Mouse (Mus musculus) midbrain, embryonic 12.5 days (tissue): Measurements from ENCODE around the gene Vash2. TPM values are rescaled to one million over a fixed set of nuclear protein-coding genes. Genes with fewer than 3 reads are reported as not detected.
"Not testable (repeated sequence)": the region's sequence is repeated elsewhere in the genome, so short reads cannot be mapped to it uniquely, and the experiment has no call there.

ENCODE experiments used
- ATAC-seq: fragments of 200-750 bp; cut with Nextera tagmentation; 2 replicates; pipeline ENCODE4 v1.8.0; 2017; ENCODE audit warnings: low read depth, moderate TSS enrichment, moderate library complexity; ENCODE audit not compliant: low FRiP score
- H3K27ac ChIP-seq: fragments of 300-500 bp; sonication (generic); replicated peaks from 2 replicates; pipeline ENCODE4 v1.5.1; 2016; ENCODE audit warnings: mild to moderate bottlenecking
- H3K27me3 ChIP-seq: fragments of 300-500 bp; sonication (generic); 2 replicates; pipeline ENCODE4 v1.6.1; 2016; ENCODE audit warnings: mild to moderate bottlenecking
- H3K36me3 ChIP-seq: fragments of 300-500 bp; sonication (generic); 2 replicates; pipeline ENCODE4 v1.6.1; 2016
- H3K4me1 ChIP-seq: fragments of 300-500 bp; sonication (generic); 2 replicates; pipeline ENCODE4 v1.6.1; 2016
- H3K4me2 ChIP-seq: fragments of 300-500 bp; sonication (generic); replicated peaks from 2 replicates; pipeline ENCODE4 v1.6.1; 2016; ENCODE audit warnings: mild to moderate bottlenecking, moderate library complexity
- H3K4me3 ChIP-seq: fragments of 300-500 bp; sonication (generic); 2 replicates; pipeline ENCODE4 v1.5.1; 2016; ENCODE audit warnings: mild to moderate bottlenecking
- H3K9ac ChIP-seq: fragments of 300-500 bp; sonication (generic); replicated peaks from 2 replicates; pipeline ENCODE4 v1.6.1; 2016; ENCODE audit warnings: mild to moderate bottlenecking, moderate library complexity
- H3K9me3 ChIP-seq: fragments of 300-500 bp; sonication (generic); 2 replicates; pipeline ENCODE4 v1.6.1; 2016; ENCODE audit warnings: mild to moderate bottlenecking
- WGBS: fragments of 180-500 bp; shearing (Covaris S2); methylation state at CpG from one replicate; pipeline ENCODE4 v1.1.7; 2016; 5-methylcytosine and 5-hydroxymethylcytosine counted together
- polyA plus RNA-seq: library from polyadenylated mRNA; unstranded; fragments of >200 nt; fragmentation: Nextera tagmentation; extraction: Ambion mirVana; gene quantifications from 2 replicates; pipeline ENCODE4 v1.2.1, GENCODE M21; 2016

The Vash2 gene
- polyA plus RNA-seq, result 64.2 and 67.2 TPM in 2 replicates

- Histone ChIP-seq H3K27ac (peak within 1 kb of the TSS; percentile 86), H3K9ac (peak within 1 kb of the TSS; percentile 92), H3K4me1 (peaks cover 26% of the 10 kb centered on the region), H3K36me3 (peaks cover 8% of the 10 kb centered on the region), H3K27me3 (no peaks in the 10 kb centered on the region), H3K4me2 (peak within 1 kb of the TSS; percentile 98), H3K4me3 (peak within 1 kb of the TSS; percentile 67), H3K9me3 (no peaks in the 10 kb centered on the region)
- 1% methylated on average over 35 of the region's 38 CpGs for WGBS
- peak; percentile 99 for ATAC-seq
Measured at GRCm38 (mm10) chr1:190979100-190979563, at the start of gene Vash2. TSS of gene Vash2 (minus strand) at chr1:190979296.

GRCm38 (mm10) chr1:191026021-191026713 lies 47.1 kb upstream of the Vash2 start, which contains the start of gene Flvcr1:
TSS of gene Flvcr1 (minus strand) at chr1:191026158.
- no peaks in the 10 kb centered on the region for H3K9me3 ChIP-seq
- peaks cover 6% of the 10 kb centered on the region for H3K36me3 ChIP-seq
- WGBS, result under 1% methylated on average over 50 of the region's 50 CpGs
- no peaks in the 10 kb centered on the region for H3K27me3 ChIP-seq
- H3K4me3 ChIP-seq, result peak within 1 kb of the TSS; percentile 82
- H3K4me1 ChIP-seq, result peaks cover 19% of the 10 kb centered on the region
- ATAC-seq, result peak; percentile 99
- H3K9ac ChIP-seq, result peak within 1 kb of the TSS; percentile 89
- peak within 1 kb of the TSS; percentile 92 for H3K27ac ChIP-seq
- peak within 1 kb of the TSS; percentile 73 for H3K4me2 ChIP-seq

GRCm38 (mm10) chr1:191025016-191026012 lies 46.2 kb upstream of the Vash2 start:
- peak; percentile 5 for ATAC-seq
- Histone ChIP-seq H3K9ac (peak overlapping the region; percentile 89), H3K36me3 (peaks cover 6% of the 10 kb centered on the region), H3K9me3 (no peaks in the 10 kb centered on the region), H3K27me3 (no peaks in the 10 kb centered on the region), H3K4me1 (peaks cover 19% of the 10 kb centered on the region), H3K27ac (peak overlapping the region; percentile 89), H3K4me3 (peak overlapping the region; percentile 82), H3K4me2 (peak overlapping the region; percentile 73)
- WGBS, result 2% methylated on average over 64 of the region's 69 CpGs

- H3K27ac ChIP-seq, H3K27me3 ChIP-seq, H3K4me3 ChIP-seq, H3K9me3 ChIP-seq, H3K4me2 ChIP-seq, ATAC-seq, H3K9ac ChIP-seq: not testable (repeated sequence)
- peaks cover 12% of the 10 kb centered on the region for H3K36me3 ChIP-seq
- peaks cover 19% of the 10 kb centered on the region for H3K4me1 ChIP-seq
- WGBS, result 98% methylated on average over 6 of the region's 6 CpGs
Measured at GRCm38 (mm10) chr1:191023806-191024205, 44.7 kb upstream of the Vash2 start.

- Histone ChIP-seq H3K36me3 (peaks cover 12% of the 10 kb centered on the region), H3K4me1 (peaks cover 19% of the 10 kb centered on the region), H3K9ac (no peak overlapping the region), H3K27me3 (no peaks in the 10 kb centered on the region), H3K4me3 (no peak overlapping the region), H3K27ac (no peak overlapping the region), H3K9me3 (no peaks in the 10 kb centered on the region), H3K4me2 (no peak overlapping the region)
- 92% methylated on average over 2 of the region's 2 CpGs for WGBS
- ATAC-seq, result no peak
Measured at GRCm38 (mm10) chr1:191023140-191023539, 44.0 kb upstream of the Vash2 start.

GRCm38 (mm10) chr1:191021016-191021415 lies 41.9 kb upstream of the Vash2 start:
- no peak overlapping the region for H3K9ac ChIP-seq
- no peak overlapping the region for H3K27ac ChIP-seq
- H3K27me3 ChIP-seq, result no peaks in the 10 kb centered on the region
- H3K4me1 ChIP-seq, result peaks cover 12% of the 10 kb centered on the region; the same call in 1 of the 2 replicates
- no peak overlapping the region for H3K4me2 ChIP-seq
- no peak overlapping the region for H3K4me3 ChIP-seq
- no peak for ATAC-seq
- no peaks in the 10 kb centered on the region for H3K9me3 ChIP-seq
- peaks cover 12% of the 10 kb centered on the region for H3K36me3 ChIP-seq
- WGBS, result 94% methylated on average over 7 of the region's 7 CpGs

GRCm38 (mm10) chr1:191020217-191020924 lies 41.3 kb upstream of the Vash2 start:
- peaks cover 11% of the 10 kb centered on the region; the same call in 1 of the 2 replicates for H3K4me1 ChIP-seq
- no peak overlapping the region for H3K4me3 ChIP-seq
- 88% methylated on average over 3 of the region's 3 CpGs for WGBS
- no peak overlapping the region for H3K9ac ChIP-seq
- no peak overlapping the region for H3K27ac ChIP-seq
- ATAC-seq, result no peak
- H3K36me3 ChIP-seq, result peaks cover 12% of the 10 kb centered on the region
- H3K9me3 ChIP-seq, result no peaks in the 10 kb centered on the region
- H3K27me3 ChIP-seq, result no peaks in the 10 kb centered on the region
- H3K4me2 ChIP-seq, result no peak overlapping the region

GRCm38 (mm10) chr1:191019803-191020202 lies 40.7 kb upstream of the Vash2 start:
- Histone ChIP-seq H3K9ac (no peak overlapping the region), H3K4me3 (no peak overlapping the region), H3K27me3 (no peaks in the 10 kb centered on the region), H3K36me3 (peaks cover 17% of the 10 kb centered on the region), H3K4me2 (no peak overlapping the region), H3K27ac (no peak overlapping the region), H3K9me3 (no peaks in the 10 kb centered on the region), H3K4me1 (peaks cover 5% of the 10 kb centered on the region; the same call in 1 of the 2 replicates)
- ATAC-seq, result no peak
- WGBS, result 93% methylated on average over 5 of the region's 5 CpGs

- ATAC-seq, result no peak
- 94% methylated on average over 3 of the region's 3 CpGs for WGBS
Measured at GRCm38 (mm10) chr1:191014271-191014670, 35.2 kb upstream of the Vash2 start.

GRCm38 (mm10) chr1:191008707-191009106 lies 29.6 kb upstream of the Vash2 start:
- H3K9me3 ChIP-seq, result no peaks in the 10 kb centered on the region
- WGBS, result 98% methylated on average over 5 of the region's 5 CpGs
- H3K4me2 ChIP-seq, result no peak overlapping the region
- no peaks in the 10 kb centered on the region for H3K4me1 ChIP-seq
- H3K36me3 ChIP-seq, result peaks cover 64% of the 10 kb centered on the region
- H3K27me3 ChIP-seq, result no peaks in the 10 kb centered on the region
- no peak overlapping the region for H3K4me3 ChIP-seq
- no peak overlapping the region for H3K27ac ChIP-seq
- no peak overlapping the region for H3K9ac ChIP-seq
- no peak for ATAC-seq

More at GRCm38 (mm10) chr1:191014271-191014670, 35.2 kb upstream of the Vash2 start:
- Histone ChIP-seq H3K4me2 (no peak overlapping the region), H3K4me3 (no peak overlapping the region), H3K4me1 (no peaks in the 10 kb centered on the region), H3K9me3 (no peaks in the 10 kb centered on the region), H3K27me3 (no peaks in the 10 kb centered on the region), H3K27ac (no peak overlapping the region), H3K9ac (no peak overlapping the region), H3K36me3 (peaks cover 50% of the 10 kb centered on the region)

- no peak overlapping the region for H3K4me3 ChIP-seq
- no peak overlapping the region for H3K9ac ChIP-seq
- no peak for ATAC-seq
- no peak overlapping the region for H3K4me2 ChIP-seq
- H3K4me1 ChIP-seq, result no peaks in the 10 kb centered on the region
- H3K27ac ChIP-seq, result no peak overlapping the region
- H3K27me3 ChIP-seq, result no peaks in the 10 kb centered on the region
- WGBS, result 59% methylated on average over 6 of the region's 6 CpGs
- 0 out of 2 replicates have a peak, but pooled peaks cover 6% of the 10 kb centered on the region for H3K9me3 ChIP-seq
- H3K36me3 ChIP-seq, result 0 out of 2 replicates have a peak, but pooled peaks cover 11% of the 10 kb centered on the region
Measured at GRCm38 (mm10) chr1:191002201-191002600, 23.1 kb upstream of the Vash2 start.
